Mouse (Mus musculus) retina, embryonic 14.5 days (tissue): ENCODE results near the gene Olfr171.
"Not testable (repeated sequence)": the region's sequence is repeated elsewhere in the genome, so short reads cannot be mapped to it uniquely, and the experiment has no call there.

Source experiments
- DNase-seq: peaks from one replicate; pipeline ENCODE4 v3.0.0-alpha.2; 2015; ENCODE audit warnings: low spot score

Gene Olfr171

GRCm38 (mm10) chr16:19629816-19630215, at the start of gene Olfr171:
Gene Olfr171 (minus strand): TSS chr16:19629916.
- no peak for DNase-seq

GRCm38 (mm10) chr16:19670768-19671357, 41.1 kb upstream of the Olfr171 start:
- no peak for DNase-seq

GRCm38 (mm10) chr16:19666312-19666711, 36.6 kb upstream of the Olfr171 start:
- peak; percentile 52 for DNase-seq

DNA sequence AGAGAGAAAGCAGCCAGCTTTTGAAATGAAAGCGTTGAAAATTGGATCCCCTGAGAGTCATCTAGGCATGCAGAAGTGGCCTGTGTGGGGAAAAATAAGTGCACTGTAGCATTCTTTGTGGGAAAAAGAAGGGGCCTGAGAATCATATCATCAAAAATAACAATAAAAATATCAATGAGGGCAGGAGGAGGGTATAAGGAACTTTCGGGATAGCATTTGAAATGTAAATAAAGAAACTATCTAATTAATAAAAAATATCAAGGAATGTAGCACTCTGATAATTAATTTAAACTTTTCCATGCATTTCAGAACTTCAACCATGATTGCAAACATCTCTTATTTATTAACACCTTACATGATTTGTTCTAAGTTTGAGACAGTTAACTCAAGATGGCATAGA, 17.9 kb downstream of the Olfr171 start, which contains the start of gene Olfr170:
Gene Olfr170, minus strand, starts transcription at position 101 of the 400 bp plus-strand sequence.
- not testable (repeated sequence) for DNase-seq

DNA sequence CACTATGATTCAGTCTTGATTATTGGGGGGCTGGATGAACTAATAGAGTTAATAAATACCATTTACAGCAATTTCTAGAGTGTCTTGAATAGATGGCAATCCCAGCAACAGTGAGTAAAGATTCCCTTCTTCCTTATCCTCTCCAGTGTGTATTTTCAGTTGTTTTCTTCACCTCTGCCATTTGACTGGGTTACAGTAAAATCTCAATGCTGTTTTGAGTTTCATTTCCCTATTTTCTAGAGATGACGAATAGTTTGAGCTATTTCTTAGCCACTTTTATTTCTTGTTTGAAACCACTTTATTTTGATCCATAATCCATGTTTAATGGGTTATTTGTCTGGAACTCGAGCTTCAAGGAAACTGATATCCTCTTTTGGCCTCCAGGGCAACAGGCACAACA, 26.6 kb downstream of the Olfr171 start:
- no peak for DNase-seq
